Mouse (Mus musculus): Measurements from ENCODE around the gene Nt5dc3. TPM values are rescaled to one million over a fixed set of nuclear protein-coding genes. Genes with fewer than 3 reads are reported as not detected.

Gene Nt5dc3
- polyA plus RNA-seq, 1 experiment from 2014 or later = 7.8 TPM

DNA sequence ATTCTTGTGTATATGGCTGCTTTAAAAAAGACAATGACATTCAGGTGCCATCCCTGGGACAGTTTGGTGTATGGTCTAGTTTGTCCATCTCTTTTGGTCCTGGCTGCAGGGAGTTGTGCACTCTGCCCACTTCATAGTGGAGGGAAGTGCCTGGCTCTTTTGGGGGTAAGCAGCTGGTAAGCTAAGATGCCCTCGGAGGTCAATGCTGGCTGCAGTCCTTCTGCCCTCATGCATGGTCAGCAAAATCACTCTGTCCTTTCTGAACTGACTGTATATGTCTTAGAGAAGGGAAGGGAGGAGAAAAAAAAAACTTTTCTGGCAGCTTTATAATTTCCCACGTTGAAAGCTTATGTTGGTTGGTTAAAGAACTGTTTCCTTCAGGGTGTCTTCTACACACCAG, 6.6 kb downstream of the Nt5dc3 start:
- no peak for ATAC-seq
- 88% methylated on average over 2 of the region's 2 CpGs for WGBS
- H3K4me3 ChIP-seq (replicated peaks; ENCODE audit: low read length) = no peak overlapping the region
- no peaks in the 10 kb centered on the region for H3K9me3 ChIP-seq (ENCODE audit: control insufficient read depth, low read length)
- peaks cover 17% of the 10 kb centered on the region for H3K4me1 ChIP-seq (replicated peaks; ENCODE audit: control insufficient read depth, insufficient read depth, low read length)
- no peaks in the 10 kb centered on the region for H3K27me3 ChIP-seq (replicated peaks; ENCODE audit: control insufficient read depth, insufficient read depth, low read length)
- H3K9ac ChIP-seq (replicated peaks; ENCODE audit: low read depth, low read length) = no peak overlapping the region
- no peak overlapping the region for H3K27ac ChIP-seq (ENCODE audit: low read length)
- H3K4me2 ChIP-seq (ENCODE audit: low read length) = no peak overlapping the region
- H3K36me3 ChIP-seq (ENCODE audit: control insufficient read depth, insufficient read depth) = no peaks in the 10 kb centered on the region

DNA sequence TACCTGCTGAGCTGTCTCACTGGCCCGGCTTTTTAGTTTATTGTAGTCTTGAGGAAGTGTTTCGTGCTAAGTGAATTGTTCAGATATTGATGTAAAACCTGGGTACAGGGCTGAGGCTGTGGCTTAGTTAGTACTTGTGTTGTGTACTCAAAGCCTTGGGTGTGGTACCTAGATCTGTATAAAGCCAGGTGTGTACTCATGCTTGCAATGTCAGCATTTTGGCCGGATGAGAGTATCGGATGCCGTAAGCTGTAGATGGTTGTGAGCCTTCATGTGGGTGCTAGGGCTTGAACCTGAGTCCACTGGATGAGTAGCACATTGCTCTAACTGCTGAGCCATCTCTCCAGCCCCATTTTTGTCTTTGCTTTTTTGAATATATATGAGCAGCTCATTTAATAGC, 7.3 kb downstream of the Nt5dc3 start:
- no peaks in the 10 kb centered on the region for H3K36me3 ChIP-seq (ENCODE audit: control insufficient read depth, insufficient read depth)
- ATAC-seq = no peak
- H3K4me2 ChIP-seq (ENCODE audit: low read length) = no peak overlapping the region
- WGBS = 93% methylated on average over 5 of the region's 5 CpGs
- peaks cover 17% of the 10 kb centered on the region for H3K4me1 ChIP-seq (replicated peaks; ENCODE audit: control insufficient read depth, insufficient read depth, low read length)
- H3K4me3 ChIP-seq (replicated peaks; ENCODE audit: low read length) = no peak overlapping the region
- no peak overlapping the region for H3K27ac ChIP-seq (ENCODE audit: low read length)
- no peaks in the 10 kb centered on the region for H3K27me3 ChIP-seq (replicated peaks; ENCODE audit: control insufficient read depth, insufficient read depth, low read length)
- H3K9me3 ChIP-seq (ENCODE audit: control insufficient read depth, low read length) = no peaks in the 10 kb centered on the region
- no peak overlapping the region for H3K9ac ChIP-seq (replicated peaks; ENCODE audit: low read depth, low read length)

DNA sequence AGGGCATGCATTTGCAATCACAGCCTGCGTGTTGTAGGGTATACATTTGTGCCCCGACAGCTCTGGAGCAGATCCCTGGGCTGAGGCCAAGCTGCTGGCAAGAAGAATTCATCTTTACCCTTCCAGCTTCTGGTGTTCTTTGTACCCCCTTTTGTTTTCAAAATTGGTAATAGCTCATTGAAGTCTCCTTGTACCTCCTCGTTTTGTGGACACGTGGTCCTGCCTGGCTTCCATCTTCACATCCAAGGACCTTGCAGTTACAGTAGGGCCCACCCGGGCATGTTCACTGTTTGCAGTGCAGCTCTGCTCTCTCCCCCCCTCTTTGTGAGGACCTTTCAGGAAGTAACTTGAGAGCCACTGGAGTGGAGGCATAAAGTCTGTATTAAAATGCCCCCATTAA, 9.4 kb downstream of the Nt5dc3 start:
- Histone ChIP-seq H3K36me3 (ENCODE audit: control insufficient read depth, insufficient read depth) (no peaks in the 10 kb centered on the region), H3K4me1 (replicated peaks; ENCODE audit: control insufficient read depth, insufficient read depth, low read length) (peaks cover 7% of the 10 kb centered on the region), H3K9ac (replicated peaks; ENCODE audit: low read depth, low read length) (no peak overlapping the region)

DNA sequence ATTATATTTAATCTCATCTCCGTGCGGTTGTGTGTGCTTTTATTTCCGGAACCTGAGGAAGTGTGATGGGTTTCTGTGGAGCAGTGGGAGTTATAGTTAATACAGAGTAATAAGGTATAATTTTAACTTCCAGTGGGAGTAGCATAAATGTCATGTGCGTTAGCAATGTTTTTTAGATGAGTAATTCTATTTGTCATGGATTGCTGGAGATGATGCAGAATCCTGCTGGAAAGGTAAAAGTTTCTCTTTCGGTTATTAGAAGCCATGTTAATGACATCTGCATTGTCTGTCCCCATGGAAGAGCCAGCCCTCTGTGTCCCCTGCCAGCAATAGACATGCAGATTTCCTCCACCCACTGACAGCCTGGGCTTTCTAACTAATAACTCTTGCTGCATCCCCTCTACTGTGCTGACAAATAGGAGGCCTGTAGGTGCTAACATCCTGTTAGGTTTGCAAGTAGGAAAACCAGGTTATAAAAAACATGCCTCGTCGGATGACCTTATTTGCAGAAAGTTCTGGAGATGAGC, 10.4 kb downstream of the Nt5dc3 start:
- Histone ChIP-seq H3K4me1 (replicated peaks; ENCODE audit: control insufficient read depth, insufficient read depth, low read length) (peaks cover 7% of the 10 kb centered on the region), H3K27me3 (replicated peaks; ENCODE audit: control insufficient read depth, insufficient read depth, low read length) (no peaks in the 10 kb centered on the region), H3K36me3 (ENCODE audit: control insufficient read depth, insufficient read depth) (no peaks in the 10 kb centered on the region), H3K9ac (replicated peaks; ENCODE audit: low read depth, low read length) (no peak overlapping the region), H3K27ac (ENCODE audit: low read length) (no peak overlapping the region), H3K4me2 (ENCODE audit: low read length) (no peak overlapping the region), H3K9me3 (ENCODE audit: control insufficient read depth, low read length) (no peaks in the 10 kb centered on the region), H3K4me3 (replicated peaks; ENCODE audit: low read length) (no peak overlapping the region)
- ATAC-seq = no peak
- 77% methylated on average over 7 of the region's 7 CpGs for WGBS

More for the DNA sequence above, 9.4 kb downstream of the Nt5dc3 start:
- H3K4me2 ChIP-seq (ENCODE audit: low read length) = no peak overlapping the region
- no peak overlapping the region for H3K27ac ChIP-seq (ENCODE audit: low read length)
- H3K9me3 ChIP-seq (ENCODE audit: control insufficient read depth, low read length) = no peaks in the 10 kb centered on the region
- WGBS = 21% methylated on average over 5 of the region's 5 CpGs
- no peaks in the 10 kb centered on the region for H3K27me3 ChIP-seq (replicated peaks; ENCODE audit: control insufficient read depth, insufficient read depth, low read length)
- ATAC-seq = peak; percentile 54; the same call in 1 of the 2 replicates
- H3K4me3 ChIP-seq (replicated peaks; ENCODE audit: low read length) = no peak overlapping the region

DNA sequence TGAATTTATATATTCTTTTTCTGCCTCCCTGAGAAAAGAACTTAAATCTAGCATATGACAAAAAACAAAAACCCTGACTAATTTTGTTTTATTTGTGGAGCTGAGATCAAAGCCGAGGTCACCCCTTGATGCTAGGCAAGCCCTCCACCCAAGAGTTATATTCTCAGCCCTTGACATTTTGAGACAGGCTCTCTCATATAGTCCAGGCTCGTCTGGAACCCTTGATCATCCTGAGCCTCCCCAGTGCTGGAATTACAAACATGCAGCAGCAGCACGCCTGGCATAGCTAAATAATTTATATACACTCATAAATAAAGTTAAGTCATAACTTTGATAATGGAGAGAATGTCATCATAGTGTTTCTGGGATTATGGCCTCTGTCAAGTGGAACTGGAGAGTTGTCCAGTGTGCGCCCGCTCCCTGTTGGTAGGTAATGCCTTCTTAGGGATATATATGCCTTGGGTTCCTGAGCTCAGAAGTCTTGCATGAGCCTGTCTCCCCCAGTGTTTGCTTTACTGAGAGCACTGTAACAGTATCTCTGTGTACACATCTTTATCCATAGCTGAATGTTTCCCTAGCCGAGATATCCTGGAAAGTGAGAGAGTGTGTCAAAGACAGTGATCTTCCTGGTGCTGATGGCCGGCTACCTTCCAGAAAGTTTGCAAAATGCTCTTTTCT, 12.8 kb downstream of the Nt5dc3 start:
- no peak overlapping the region for H3K9ac ChIP-seq (replicated peaks; ENCODE audit: low read depth, low read length)
- H3K27ac ChIP-seq (ENCODE audit: low read length) = no peak overlapping the region
- H3K4me3 ChIP-seq (replicated peaks; ENCODE audit: low read length) = no peak overlapping the region
- no peaks in the 10 kb centered on the region for H3K36me3 ChIP-seq (ENCODE audit: control insufficient read depth, insufficient read depth)
- H3K27me3 ChIP-seq (replicated peaks; ENCODE audit: control insufficient read depth, insufficient read depth, low read length) = no peaks in the 10 kb centered on the region
- no peaks in the 10 kb centered on the region for H3K9me3 ChIP-seq (ENCODE audit: control insufficient read depth, low read length)
- no peak overlapping the region for H3K4me2 ChIP-seq (ENCODE audit: low read length)
- WGBS = 91% methylated on average over 7 of the region's 7 CpGs
- peaks cover 7% of the 10 kb centered on the region for H3K4me1 ChIP-seq (replicated peaks; ENCODE audit: control insufficient read depth, insufficient read depth, low read length)
- ATAC-seq = no peak

DNA sequence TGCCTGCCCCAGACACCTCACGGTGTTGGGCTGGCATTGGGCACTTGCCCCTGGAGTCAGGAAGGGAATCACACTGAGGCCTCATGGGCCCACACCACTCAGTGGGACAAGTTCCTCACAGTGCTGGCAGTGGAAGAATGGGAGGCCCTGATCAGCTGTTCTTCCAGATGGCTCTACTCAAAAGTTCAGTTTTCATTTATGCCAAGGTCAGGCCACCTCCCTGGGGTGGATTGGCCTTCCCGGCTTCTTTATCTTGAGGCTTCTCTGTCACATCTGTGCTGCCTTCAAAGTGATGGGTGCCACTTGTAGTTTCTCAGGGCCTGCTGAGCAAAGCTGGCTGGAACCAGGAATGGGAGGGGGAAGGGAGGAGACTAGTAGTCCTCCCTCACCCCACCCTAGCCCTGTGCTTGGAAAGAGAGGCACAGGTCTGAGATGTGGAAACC, 14.7 kb downstream of the Nt5dc3 start:
- Histone ChIP-seq H3K27me3 (replicated peaks; ENCODE audit: control insufficient read depth, insufficient read depth, low read length) (no peaks in the 10 kb centered on the region), H3K9me3 (ENCODE audit: control insufficient read depth, low read length) (no peaks in the 10 kb centered on the region), H3K4me1 (replicated peaks; ENCODE audit: control insufficient read depth, insufficient read depth, low read length) (no peaks in the 10 kb centered on the region; the same call in 1 of the 2 replicates), H3K27ac (ENCODE audit: low read length) (no peak overlapping the region), H3K4me3 (replicated peaks; ENCODE audit: low read length) (no peak overlapping the region), H3K36me3 (ENCODE audit: control insufficient read depth, insufficient read depth) (no peaks in the 10 kb centered on the region), H3K9ac (replicated peaks; ENCODE audit: low read depth, low read length) (no peak overlapping the region), H3K4me2 (ENCODE audit: low read length) (no peak overlapping the region)
- peak; percentile 40; the same call in 1 of the 2 replicates for ATAC-seq
- WGBS = 79% methylated on average over 2 of the region's 2 CpGs

DNA sequence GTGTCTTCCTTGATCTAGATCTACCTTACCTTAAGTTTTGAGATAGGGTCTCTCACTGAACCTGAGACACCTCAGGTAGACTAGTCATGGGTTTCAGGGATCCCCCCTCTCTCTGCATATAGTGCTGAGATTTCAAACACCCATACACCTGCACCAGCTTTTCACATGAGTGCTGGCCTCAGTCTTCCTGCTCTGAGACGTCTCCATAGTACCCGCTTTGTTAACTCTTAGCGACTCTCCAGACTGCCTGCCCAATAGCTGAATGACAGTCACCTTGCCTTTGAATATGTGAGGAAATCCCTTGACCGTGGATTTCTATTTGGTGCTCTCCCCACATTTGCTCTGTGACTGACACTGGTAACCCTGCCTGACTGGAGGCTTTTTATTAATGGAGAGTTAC, 15.4 kb downstream of the Nt5dc3 start:
- Histone ChIP-seq H3K9me3 (ENCODE audit: control insufficient read depth, low read length) (no peaks in the 10 kb centered on the region), H3K4me1 (replicated peaks; ENCODE audit: control insufficient read depth, insufficient read depth, low read length) (no peaks in the 10 kb centered on the region; the same call in 1 of the 2 replicates), H3K36me3 (ENCODE audit: control insufficient read depth, insufficient read depth) (no peaks in the 10 kb centered on the region), H3K27ac (ENCODE audit: low read length) (no peak overlapping the region), H3K9ac (replicated peaks; ENCODE audit: low read depth, low read length) (no peak overlapping the region), H3K4me2 (ENCODE audit: low read length) (no peak overlapping the region), H3K27me3 (replicated peaks; ENCODE audit: control insufficient read depth, insufficient read depth, low read length) (no peaks in the 10 kb centered on the region), H3K4me3 (replicated peaks; ENCODE audit: low read length) (no peak overlapping the region)
- 81% methylated on average over 4 of the region's 4 CpGs for WGBS
- ATAC-seq = no peak

DNA sequence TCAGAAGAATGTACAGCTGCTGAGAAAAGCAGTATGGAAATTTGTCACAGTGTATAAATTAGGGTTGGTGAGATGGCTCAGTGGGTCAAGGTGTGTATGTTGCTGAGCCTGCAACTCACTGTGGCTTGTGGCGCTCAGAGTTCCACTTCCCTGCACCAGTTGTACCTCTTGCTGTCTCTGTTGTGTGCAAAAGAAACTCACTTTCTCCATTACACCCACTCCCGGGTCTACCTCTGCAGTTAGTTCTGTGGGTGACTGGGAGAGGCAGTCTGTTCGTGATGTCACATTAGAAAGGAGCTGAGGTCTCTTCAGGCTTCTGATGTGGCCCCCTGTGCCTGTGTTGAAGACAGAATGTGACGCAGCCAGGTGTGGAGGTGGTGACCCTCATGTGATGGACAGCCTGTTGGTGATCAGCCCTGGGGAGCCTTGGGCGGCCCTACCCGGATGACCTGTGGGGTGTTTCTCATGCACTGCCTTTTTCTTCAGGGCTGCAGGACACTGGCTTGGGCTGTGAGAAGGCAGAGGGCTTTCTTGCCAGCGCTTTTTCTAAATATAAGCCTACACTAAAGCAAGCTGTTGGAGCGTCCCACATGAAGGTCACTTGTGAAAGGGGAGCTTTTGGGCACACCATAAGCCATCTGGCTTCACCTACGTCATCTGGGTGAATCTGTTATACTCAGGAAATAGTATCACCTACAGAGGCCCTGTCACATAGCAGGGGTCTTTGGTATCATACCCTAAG, 16.2 kb downstream of the Nt5dc3 start:
- 94% methylated on average over 9 of the region's 9 CpGs for WGBS
- Histone ChIP-seq H3K9ac (replicated peaks; ENCODE audit: low read depth, low read length) (no peak overlapping the region), H3K9me3 (ENCODE audit: control insufficient read depth, low read length) (no peaks in the 10 kb centered on the region), H3K4me2 (ENCODE audit: low read length) (no peak overlapping the region), H3K4me3 (replicated peaks; ENCODE audit: low read length) (no peak overlapping the region), H3K27me3 (replicated peaks; ENCODE audit: control insufficient read depth, insufficient read depth, low read length) (no peaks in the 10 kb centered on the region), H3K27ac (ENCODE audit: low read length) (no peak overlapping the region), H3K36me3 (ENCODE audit: control insufficient read depth, insufficient read depth) (no peaks in the 10 kb centered on the region), H3K4me1 (replicated peaks; ENCODE audit: control insufficient read depth, insufficient read depth, low read length) (no peaks in the 10 kb centered on the region; the same call in 1 of the 2 replicates)
- ATAC-seq = no peak

DNA sequence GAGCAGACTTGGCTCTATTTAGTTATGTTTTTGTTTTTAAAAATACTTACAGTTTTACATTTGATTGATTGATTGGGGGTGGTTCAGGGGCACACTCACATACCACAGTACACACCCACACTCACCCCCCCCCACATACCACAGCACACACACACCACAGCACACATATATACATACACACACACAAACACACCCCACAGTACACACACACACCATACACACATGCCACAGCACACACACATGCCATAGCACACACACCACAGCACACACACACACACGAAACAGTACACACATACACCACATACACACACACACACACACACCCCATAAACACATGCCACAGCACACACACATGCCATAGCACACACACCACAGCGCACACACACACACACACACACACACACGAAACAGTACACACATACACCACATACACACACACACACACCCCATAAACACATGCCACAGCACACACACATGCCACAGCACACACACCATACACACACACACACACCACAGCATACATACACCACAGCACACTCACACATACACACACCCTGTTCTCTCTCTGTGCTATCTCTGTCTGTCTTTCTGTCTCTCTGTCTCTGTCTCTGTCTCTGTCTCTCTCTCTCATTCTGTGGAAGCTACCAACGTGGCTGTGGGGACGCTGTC, 17.4 kb downstream of the Nt5dc3 start:
- H3K27me3 ChIP-seq (replicated peaks; ENCODE audit: control insufficient read depth, insufficient read depth, low read length) = no peaks in the 10 kb centered on the region
- no peaks in the 10 kb centered on the region; the same call in 1 of the 2 replicates for H3K4me1 ChIP-seq (replicated peaks; ENCODE audit: control insufficient read depth, insufficient read depth, low read length)
- no peak for ATAC-seq
- no peak overlapping the region for H3K27ac ChIP-seq (ENCODE audit: low read length)
- no peaks in the 10 kb centered on the region for H3K9me3 ChIP-seq (ENCODE audit: control insufficient read depth, low read length)
- no peaks in the 10 kb centered on the region for H3K36me3 ChIP-seq (ENCODE audit: control insufficient read depth, insufficient read depth)
- no peak overlapping the region for H3K9ac ChIP-seq (replicated peaks; ENCODE audit: low read depth, low read length)
- WGBS = 94% methylated on average over 5 of the region's 5 CpGs
- H3K4me3 ChIP-seq (replicated peaks; ENCODE audit: low read length) = no peak overlapping the region
- H3K4me2 ChIP-seq (ENCODE audit: low read length) = no peak overlapping the region

All from forebrain, embryonic 16.5 days (tissue).